Mouse (Mus musculus): ENCODE measurements around the gene Kitl. TPM values are rescaled to one million over a fixed set of nuclear protein-coding genes. Genes with fewer than 3 reads are reported as not detected.

Kitl gene
- total and polyA plus RNA-seq, 2 experiments from 2014 or later: 35.0 to 50.9 TPM

DNA sequence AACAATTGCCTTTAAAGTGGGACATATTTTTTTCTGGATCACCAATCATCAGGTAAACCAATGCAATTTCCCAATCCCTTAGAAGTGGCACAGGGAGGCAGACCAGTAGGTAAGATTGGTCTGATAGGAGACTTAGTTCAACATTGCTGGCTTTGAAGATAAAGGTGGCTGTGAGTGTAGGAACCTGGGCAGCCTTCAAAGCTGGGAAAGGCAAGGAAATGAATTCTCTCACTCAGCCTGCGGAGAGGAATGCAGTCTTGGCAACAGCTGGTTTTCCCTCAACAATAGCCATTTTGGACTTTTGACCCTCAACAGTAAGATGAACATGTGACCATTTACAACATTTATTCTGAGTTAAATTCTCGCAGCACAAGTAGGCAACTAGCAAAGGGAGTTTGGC is 1.3 kb upstream of the Kitl start:
- no peak overlapping the region for H3K4me2 ChIP-seq (ENCODE audit: low read depth, low read length, poor library complexity, severe bottlenecking)
- no peak overlapping the region for H3K4me3 ChIP-seq (ENCODE audit: low read depth, low read length)
- WGBS: 48% methylated on average over 2 of the region's 2 CpGs
- ATAC-seq (ENCODE audit: low FRiP score) (no peak), DNase-seq (ENCODE audit: low spot score) (no peak)
- H3K36me3 ChIP-seq (ENCODE audit: insufficient read depth, low read length): no peaks in the 10 kb centered on the region
- no peaks in the 10 kb centered on the region for H3K4me1 ChIP-seq (ENCODE audit: insufficient read depth, low read length)
- peaks cover 31% of the 10 kb centered on the region for H3K27me3 ChIP-seq (ENCODE audit: insufficient read depth, low read length)
- TF ChIP-seq CTCF (IDR thresholded peaks at IDR 0.05): no peak
- H3K27ac ChIP-seq (ENCODE audit: low read depth, low read length): no peak overlapping the region
- H3K9me3 ChIP-seq (ENCODE audit: low read length): no peaks in the 10 kb centered on the region
- no peak overlapping the region for H3K9ac ChIP-seq (replicated peaks; ENCODE audit: low read length, poor library complexity, severe bottlenecking)

DNA sequence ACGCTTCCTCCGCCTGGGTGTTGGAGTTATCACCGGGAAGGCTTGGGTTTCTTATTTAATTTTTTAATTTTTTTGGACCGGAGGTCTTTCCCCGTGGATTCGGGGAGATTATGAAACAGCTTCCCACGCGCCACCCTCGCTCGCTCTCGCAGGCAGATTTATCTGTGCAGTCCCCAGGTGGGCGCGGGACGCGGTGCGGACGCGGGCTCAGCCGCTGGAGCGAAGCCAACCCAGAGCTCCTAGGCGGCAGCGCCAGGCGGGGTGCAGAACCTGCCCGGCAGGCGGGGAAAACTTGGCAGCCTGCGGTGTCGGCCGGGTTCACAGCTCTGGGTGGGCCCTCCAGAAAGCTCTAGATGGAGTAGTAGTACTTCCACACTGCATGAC is 888 bp downstream of the Kitl start:
- Histone ChIP-seq H3K27ac (ENCODE audit: low read depth, low read length) (no peak overlapping the region; the same call in 1 of the 2 replicates), H3K4me2 (ENCODE audit: low read depth, low read length, poor library complexity, severe bottlenecking) (peak overlapping the region; percentile 98), H3K27me3 (ENCODE audit: insufficient read depth, low read length) (peaks cover 35% of the 10 kb centered on the region), H3K9ac (replicated peaks; ENCODE audit: low read length, poor library complexity, severe bottlenecking) (peak overlapping the region; percentile 55; the same call in 1 of the 2 replicates), H3K36me3 (ENCODE audit: insufficient read depth, low read length) (no peaks in the 10 kb centered on the region), H3K9me3 (ENCODE audit: low read length) (no peaks in the 10 kb centered on the region), H3K4me1 (ENCODE audit: insufficient read depth, low read length) (no peaks in the 10 kb centered on the region), H3K4me3 (ENCODE audit: low read depth, low read length) (peak overlapping the region; percentile 64)
- WGBS: under 1% methylated on average over 28 of the region's 28 CpGs
- peak; percentile 26 for TF ChIP-seq CTCF (IDR thresholded peaks at IDR 0.05)
- DNase-seq (ENCODE audit: low spot score) (peak; percentile 42), ATAC-seq (ENCODE audit: low FRiP score) (peak; percentile 49; the same call in 1 of the 2 replicates)

DNA sequence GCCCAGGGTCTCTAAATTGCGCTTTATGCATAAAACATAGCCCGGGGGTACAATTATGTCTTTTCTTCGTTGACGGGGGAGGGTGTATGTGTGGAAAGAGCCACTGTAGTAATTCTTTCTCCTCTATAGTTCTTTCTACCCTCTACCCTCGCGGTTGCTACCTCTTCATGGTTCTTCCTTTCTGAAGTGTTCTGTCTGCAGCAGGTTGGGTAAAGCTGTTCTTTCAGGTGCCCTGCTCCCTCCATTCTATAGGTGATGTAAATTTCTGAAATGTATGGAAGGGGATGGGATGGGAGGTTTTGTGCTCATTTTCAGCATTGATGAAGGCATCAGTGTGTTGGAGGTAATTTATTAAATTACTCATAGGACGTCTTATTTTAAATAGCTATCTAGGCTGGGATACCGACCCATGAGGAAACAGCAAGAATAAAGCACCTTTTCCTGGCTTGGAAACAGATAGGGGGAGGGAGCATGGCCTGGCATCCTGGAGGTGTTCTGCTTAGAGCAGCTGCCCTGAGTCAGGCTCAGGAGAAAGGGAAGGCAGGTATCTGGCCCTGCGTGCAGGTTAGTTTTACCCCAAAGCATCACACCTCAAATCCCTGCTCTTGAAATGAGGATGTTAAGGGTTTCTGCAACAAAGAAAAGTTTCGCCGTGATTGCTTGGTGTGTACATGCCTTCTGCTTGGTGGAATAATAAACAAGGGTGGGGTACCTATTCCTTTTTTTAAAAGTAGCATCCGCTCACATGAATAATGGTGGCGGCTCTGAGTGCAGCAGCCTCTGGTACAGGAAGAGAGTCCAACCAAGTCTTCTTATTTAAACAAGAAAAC is 1.7 kb downstream of the Kitl start:
- Histone ChIP-seq H3K27ac (ENCODE audit: low read depth, low read length) (no peak overlapping the region), H3K4me3 (ENCODE audit: low read depth, low read length) (peak overlapping the region; percentile 64), H3K36me3 (ENCODE audit: insufficient read depth, low read length) (no peaks in the 10 kb centered on the region), H3K4me2 (ENCODE audit: low read depth, low read length, poor library complexity, severe bottlenecking) (peak overlapping the region; percentile 98), H3K9me3 (ENCODE audit: low read length) (no peaks in the 10 kb centered on the region), H3K9ac (replicated peaks; ENCODE audit: low read length, poor library complexity, severe bottlenecking) (no peak overlapping the region), H3K4me1 (ENCODE audit: insufficient read depth, low read length) (no peaks in the 10 kb centered on the region), H3K27me3 (ENCODE audit: insufficient read depth, low read length) (peaks cover 38% of the 10 kb centered on the region)
- no peak for TF ChIP-seq CTCF (IDR thresholded peaks at IDR 0.05)
- DNase-seq (ENCODE audit: low spot score) (no peak), ATAC-seq (ENCODE audit: low FRiP score) (no peak)
- 17% methylated on average over 13 of the region's 13 CpGs for WGBS

DNA sequence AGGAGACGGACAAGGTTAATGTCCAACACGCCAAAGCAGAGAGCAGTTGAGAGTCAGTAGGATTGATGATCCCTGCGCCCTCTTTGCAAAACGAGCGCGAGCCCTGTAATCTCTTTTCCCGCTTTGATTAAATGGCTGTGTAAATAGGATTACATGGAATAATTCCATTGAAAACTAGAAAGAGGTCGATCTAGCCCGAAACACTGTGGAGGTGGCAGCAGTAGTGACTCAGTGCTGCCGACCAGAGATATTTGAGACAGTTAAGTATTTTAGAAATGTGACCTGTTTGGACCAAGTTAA is 2.3 kb downstream of the Kitl start:
- no peaks in the 10 kb centered on the region for H3K36me3 ChIP-seq (ENCODE audit: insufficient read depth, low read length)
- no peaks in the 10 kb centered on the region for H3K4me1 ChIP-seq (ENCODE audit: insufficient read depth, low read length)
- peaks cover 40% of the 10 kb centered on the region for H3K27me3 ChIP-seq (ENCODE audit: insufficient read depth, low read length)
- H3K4me3 ChIP-seq (ENCODE audit: low read depth, low read length): peak overlapping the region; percentile 64
- H3K9ac ChIP-seq (replicated peaks; ENCODE audit: low read length, poor library complexity, severe bottlenecking): no peak overlapping the region
- H3K27ac ChIP-seq (ENCODE audit: low read depth, low read length): no peak overlapping the region
- TF ChIP-seq CTCF (IDR thresholded peaks at IDR 0.05): no peak
- ATAC-seq (ENCODE audit: low FRiP score) (no peak), DNase-seq (ENCODE audit: low spot score) (no peak)
- H3K4me2 ChIP-seq (ENCODE audit: low read depth, low read length, poor library complexity, severe bottlenecking): peak overlapping the region; percentile 98
- WGBS: 2% methylated on average over 10 of the region's 10 CpGs
- H3K9me3 ChIP-seq (ENCODE audit: low read length): no peaks in the 10 kb centered on the region

DNA sequence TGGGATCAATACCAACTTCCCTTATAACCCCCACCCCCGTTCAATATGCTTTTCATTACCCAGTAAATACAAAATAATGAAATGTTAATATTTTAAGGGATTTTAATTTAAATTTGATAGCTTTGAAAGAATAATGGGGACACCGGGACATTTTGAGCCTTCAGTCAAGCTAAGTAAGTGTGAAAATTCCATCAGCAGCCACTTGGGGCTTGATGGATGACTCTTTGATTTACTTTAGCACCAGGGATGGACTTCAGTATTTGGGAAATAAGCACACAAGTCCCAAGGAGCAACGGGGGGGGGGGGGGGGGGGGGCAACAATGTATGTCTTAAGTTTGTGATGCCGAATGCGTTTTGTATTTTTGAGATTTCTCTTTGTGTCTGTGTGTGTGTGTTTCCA is 3.1 kb downstream of the Kitl start:
- Histone ChIP-seq H3K4me2 (ENCODE audit: low read depth, low read length, poor library complexity, severe bottlenecking) (0 out of 2 replicates have a peak overlapping the region, but pooled peaks have one; percentile 98), H3K27me3 (ENCODE audit: insufficient read depth, low read length) (peaks cover 40% of the 10 kb centered on the region), H3K27ac (ENCODE audit: low read depth, low read length) (no peak overlapping the region), H3K9me3 (ENCODE audit: low read length) (no peaks in the 10 kb centered on the region), H3K9ac (replicated peaks; ENCODE audit: low read length, poor library complexity, severe bottlenecking) (no peak overlapping the region), H3K4me1 (ENCODE audit: insufficient read depth, low read length) (no peaks in the 10 kb centered on the region), H3K4me3 (ENCODE audit: low read depth, low read length) (peak overlapping the region; percentile 64; the same call in 1 of the 2 replicates), H3K36me3 (ENCODE audit: insufficient read depth, low read length) (no peaks in the 10 kb centered on the region)
- DNase-seq (ENCODE audit: low spot score): peak; percentile 28
- 32% methylated on average over 5 of the region's 5 CpGs for WGBS
- peak; percentile 36 for TF ChIP-seq CTCF (IDR thresholded peaks at IDR 0.05)
- ATAC-seq (ENCODE audit: low FRiP score): no peak

Data from midbrain, postnatal 0 days (tissue).